Mouse (Mus musculus) spleen, adult 2 months (tissue): ENCODE measurements around the gene Krt13. TPM values are rescaled to one million over a fixed set of nuclear protein-coding genes. Genes with fewer than 3 reads are reported as not detected.

Source experiments
- DNase-seq, 2 experiments: peaks; one replicate each; pipeline versions ENCODE4 v3.0.0 to v3.0.0-alpha.2; 2012 to 2021; ENCODE audit warnings: low spot score in 2 of 2, low read depth in 1 of 2
- H3K27ac ChIP-seq: fragments of 200-500 bp; 2 replicates; pipeline ENCODE4 v1.5.1; 2012; ENCODE audit warnings: low read length, inconsistent platforms; ENCODE audit not compliant: insufficient read depth
- H3K27me3 ChIP-seq: fragments of 200-500 bp; 2 replicates; pipeline ENCODE4 v1.6.1; 2012; ENCODE audit warnings: mild to moderate bottlenecking, moderate library complexity, low read length, inconsistent platforms; ENCODE audit not compliant: control insufficient read depth, insufficient read depth
- H3K36me3 ChIP-seq: fragments of 200-500 bp; 2 replicates; pipeline ENCODE4 v1.6.1; 2012; ENCODE audit warnings: mild to moderate bottlenecking, low read length, inconsistent platforms; ENCODE audit not compliant: control insufficient read depth, insufficient read depth
- H3K4me1 ChIP-seq: fragments of 200-500 bp; 2 replicates; pipeline ENCODE4 v1.6.1; 2011; ENCODE audit warnings: inconsistent platforms; ENCODE audit not compliant: control insufficient read depth, insufficient read depth, insufficient read length
- H3K4me3 ChIP-seq: fragments of 200-500 bp; 2 replicates; pipeline ENCODE4 v1.5.1; 2011; ENCODE audit warnings: mild to moderate bottlenecking, inconsistent platforms; ENCODE audit not compliant: insufficient read depth, insufficient read length; ENCODE audit errors: extremely low read depth
- CTCF ChIP-seq: fragments of 200-500 bp; IDR thresholded peaks from 2 replicates; pipeline ENCODE4 v1.5.1; 2011; ENCODE audit warnings: mild to moderate bottlenecking, inconsistent platforms; ENCODE audit not compliant: insufficient read depth, insufficient read length, insufficient replicate concordance; ENCODE audit errors: extremely low read depth
- POLR2A ChIP-seq: fragments of 200-500 bp; IDR thresholded peaks from 2 replicates; pipeline ENCODE4 v1.6.1; 2011; ENCODE audit warnings: low read depth, low read length, inconsistent platforms
- WGBS: fragments of 180-500 bp; shearing (Covaris S2); methylation state at CpG from one replicate; pipeline ENCODE4 v1.1.7; 2018; 5-methylcytosine and 5-hydroxymethylcytosine counted together
- polyA plus RNA-seq: library from polyadenylated mRNA; depleted of rRNA; stranded (reverse); fragments of >200 nt; gene quantifications from 2 replicates; pipeline ENCODE4 v1.2.3, GENCODE M21; 2012

The Krt13 gene
- polyA plus RNA-seq, 1 experiment: 0.08 TPM

- 81% methylated on average over 2 of the region's 2 CpGs for WGBS
- Histone ChIP-seq H3K4me1 (no peaks in the 10 kb centered on the region), H3K27ac (no peak overlapping the region), H3K27me3 (no peaks in the 10 kb centered on the region), H3K36me3 (no peaks in the 10 kb centered on the region), H3K4me3 (no peak overlapping the region)
- TF ChIP-seq POLR2A (no peak), CTCF (no peak)
- no peak for DNase-seq
Observed at GRCm38 (mm10) chr11:100113742-100114029, 7.7 kb downstream of the Krt13 start.

GRCm38 (mm10) chr11:100112935-100113741, 8.2 kb downstream of the Krt13 start:
- no peak for TF ChIP-seq POLR2A
- TF ChIP-seq CTCF: no peak
- no peak for DNase-seq
- Histone ChIP-seq H3K36me3 (no peaks in the 10 kb centered on the region), H3K27ac (no peak overlapping the region), H3K4me1 (no peaks in the 10 kb centered on the region), H3K27me3 (no peaks in the 10 kb centered on the region), H3K4me3 (no peak overlapping the region)
- 85% methylated on average over 11 of the region's 11 CpGs for WGBS

DNA sequence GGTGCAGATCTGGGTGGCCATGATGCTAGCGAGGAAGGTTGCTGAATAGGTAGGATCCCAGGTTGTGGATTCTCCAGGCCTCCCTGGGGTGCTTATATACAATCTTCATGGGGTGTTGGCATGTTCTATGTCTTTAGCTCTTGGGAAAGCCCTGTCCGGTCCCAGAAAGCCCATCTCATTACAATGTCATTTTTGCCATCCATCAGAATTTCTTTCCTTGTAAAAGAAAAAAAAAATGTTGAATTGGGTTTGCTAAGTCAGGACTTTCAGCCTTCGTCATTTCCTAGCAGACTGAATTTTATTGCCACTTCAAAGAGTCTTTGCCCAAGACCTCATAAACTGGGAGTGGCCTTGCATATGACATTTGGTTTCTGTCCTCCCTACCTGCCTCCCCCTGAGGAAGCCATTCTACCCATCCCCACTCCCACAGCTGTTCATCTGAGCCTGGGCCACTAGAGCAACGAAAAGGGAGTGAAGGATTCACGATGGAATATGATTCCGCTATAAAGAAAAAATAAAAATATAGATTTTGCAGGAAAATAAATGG, 15.7 kb downstream of the Krt13 start, which contains the start of gene Krt36:
TSS of gene Krt36 (minus strand) at position 51 of the 547 bp plus-strand sequence.
- H3K36me3 ChIP-seq: no peaks in the 10 kb centered on the region
- H3K27ac ChIP-seq: no peak within 1 kb of the TSS
- WGBS: 80% methylated on average over 6 of the region's 6 CpGs
- H3K27me3 ChIP-seq: no peaks in the 10 kb centered on the region
- TF ChIP-seq POLR2A (no peak), CTCF (no peak)
- H3K4me1 ChIP-seq: no peaks in the 10 kb centered on the region; the same call in 1 of the 2 replicates
- H3K4me3 ChIP-seq: no peak within 1 kb of the TSS
- DNase-seq: no peak

DNA sequence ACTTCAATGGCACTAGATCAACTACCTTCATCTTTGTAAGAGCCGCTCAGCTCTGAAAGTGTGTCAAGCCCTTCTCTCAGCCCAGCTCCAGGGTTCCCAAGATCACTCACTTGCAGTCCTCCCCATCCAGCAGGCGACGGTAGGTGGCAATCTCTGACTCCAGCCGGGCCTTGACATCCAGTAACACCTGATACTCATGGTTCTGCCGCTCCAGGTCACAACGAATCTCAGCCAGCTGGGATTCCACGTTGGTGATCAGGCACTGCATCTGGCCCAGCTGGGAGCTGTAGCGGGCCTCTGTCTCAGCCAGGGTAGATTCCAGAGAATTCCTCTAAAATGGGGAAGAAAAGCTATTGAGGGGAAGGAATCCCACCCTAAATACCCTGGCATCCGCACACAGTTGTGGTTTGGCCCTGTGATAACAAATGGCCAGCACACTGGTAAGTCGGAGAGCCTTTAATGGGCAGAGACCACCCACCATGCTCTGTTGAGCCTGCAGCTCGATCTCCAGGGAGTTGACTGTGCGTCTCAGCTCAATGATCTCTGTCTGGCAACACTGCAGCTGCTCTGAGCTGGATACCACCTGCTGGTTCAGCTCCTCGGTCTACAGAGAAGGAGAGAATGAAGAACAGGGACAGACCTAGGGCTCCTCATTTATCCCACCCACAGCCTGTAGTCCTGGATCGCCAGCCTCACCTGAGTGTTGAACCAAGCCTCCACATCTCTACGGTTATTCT, 18.5 kb downstream of the Krt13 start:
- H3K27me3 ChIP-seq: no peaks in the 10 kb centered on the region
- H3K4me3 ChIP-seq: no peak overlapping the region
- H3K4me1 ChIP-seq: no peaks in the 10 kb centered on the region; the same call in 1 of the 2 replicates
- H3K36me3 ChIP-seq: no peaks in the 10 kb centered on the region
- DNase-seq: no peak
- TF ChIP-seq POLR2A (no peak), CTCF (no peak)
- H3K27ac ChIP-seq: no peak overlapping the region
- 63% methylated on average over 15 of the region's 15 CpGs for WGBS

DNA sequence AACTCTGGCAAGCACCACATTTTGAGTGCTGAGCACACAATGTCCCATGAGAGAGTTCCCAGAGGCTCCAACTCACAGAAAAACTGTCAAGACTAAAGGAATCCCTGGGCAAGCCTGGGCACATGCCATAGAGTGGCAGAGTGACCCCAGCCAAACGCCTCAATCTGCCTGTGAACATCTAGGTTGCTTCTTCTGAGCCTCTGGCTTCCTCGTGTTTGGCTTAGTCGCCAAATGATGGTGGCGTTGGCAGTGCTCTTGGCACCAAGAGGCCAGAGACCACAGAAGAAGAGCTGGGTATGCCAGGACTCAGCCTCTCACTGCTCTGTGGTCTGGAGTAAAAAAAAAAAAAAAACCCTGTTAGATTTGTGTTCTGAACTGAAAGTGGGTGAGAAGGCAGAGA, 21.0 kb downstream of the Krt13 start:
- no peak overlapping the region for H3K27ac ChIP-seq
- TF ChIP-seq POLR2A (no peak), CTCF (no peak)
- WGBS: 73% methylated on average over 4 of the region's 4 CpGs
- no peaks in the 10 kb centered on the region for H3K36me3 ChIP-seq
- DNase-seq: no peak
- no peaks in the 10 kb centered on the region; the same call in 1 of the 2 replicates for H3K4me1 ChIP-seq
- H3K27me3 ChIP-seq: no peaks in the 10 kb centered on the region
- H3K4me3 ChIP-seq: no peak overlapping the region

- TF ChIP-seq POLR2A: no peak
- TF ChIP-seq CTCF: no peak
- Histone ChIP-seq H3K27ac (no peak overlapping the region), H3K4me1 (no peaks in the 10 kb centered on the region; the same call in 1 of the 2 replicates), H3K4me3 (no peak overlapping the region), H3K36me3 (no peaks in the 10 kb centered on the region), H3K27me3 (no peaks in the 10 kb centered on the region)
- no peak for DNase-seq
- WGBS: 82% methylated on average over 9 of the region's 9 CpGs
Observed at GRCm38 (mm10) chr11:100097819-100098218, 23.5 kb downstream of the Krt13 start.
